Mouse (Mus musculus): ENCODE results near the gene Spock1.
"Not testable (repeated sequence)": the region's sequence is repeated elsewhere in the genome, so short reads cannot be mapped to it uniquely, and the experiment has no call there.

Spock1 gene

GRCm38 (mm10) chr13:57643036-57643435, 265.1 kb downstream of the Spock1 start:
- no peak for DNase-seq

GRCm38 (mm10) chr13:57641649-57642048, 266.5 kb downstream of the Spock1 start:
- DNase-seq, result no peak

- DNase-seq, result no peak
Observed at GRCm38 (mm10) chr13:57640968-57641367, 267.2 kb downstream of the Spock1 start.

GRCm38 (mm10) chr13:57638820-57639219, 269.3 kb downstream of the Spock1 start:
- no peak for DNase-seq

GRCm38 (mm10) chr13:57637606-57638132, 270.5 kb downstream of the Spock1 start:
- DNase-seq, result no peak

GRCm38 (mm10) chr13:57637080-57637572, 271.0 kb downstream of the Spock1 start:
- DNase-seq, result no peak

GRCm38 (mm10) chr13:57636196-57637015, 271.7 kb downstream of the Spock1 start:
- DNase-seq, result no peak

GRCm38 (mm10) chr13:57630532-57630931, 277.6 kb downstream of the Spock1 start:
- no peak for DNase-seq

- no peak for DNase-seq
Observed at GRCm38 (mm10) chr13:57628218-57628617, 279.9 kb downstream of the Spock1 start.

GRCm38 (mm10) chr13:57626434-57626833, 281.7 kb downstream of the Spock1 start:
- peak; percentile 1 for DNase-seq

GRCm38 (mm10) chr13:57623909-57624481, 284.1 kb downstream of the Spock1 start:
- DNase-seq, result no peak

- DNase-seq, result no peak
Observed at GRCm38 (mm10) chr13:57619079-57619768, 288.9 kb downstream of the Spock1 start.

GRCm38 (mm10) chr13:57611326-57612171, 296.6 kb downstream of the Spock1 start:
- DNase-seq, result no peak

- DNase-seq, result no peak
Observed at GRCm38 (mm10) chr13:57609946-57610345, 298.2 kb downstream of the Spock1 start.

GRCm38 (mm10) chr13:57604437-57604836, 303.7 kb downstream of the Spock1 start:
- DNase-seq, result no peak

- no peak for DNase-seq
Observed at GRCm38 (mm10) chr13:57603226-57603625, 304.9 kb downstream of the Spock1 start.

GRCm38 (mm10) chr13:57595761-57596051, 312.4 kb downstream of the Spock1 start:
- no peak for DNase-seq

- no peak for DNase-seq
Observed at GRCm38 (mm10) chr13:57595032-57595760, 312.9 kb downstream of the Spock1 start.

- not testable (repeated sequence) for DNase-seq
Observed at GRCm38 (mm10) chr13:57589338-57589914, 318.7 kb downstream of the Spock1 start.

GRCm38 (mm10) chr13:57588558-57589273, 319.4 kb downstream of the Spock1 start:
- DNase-seq, result no peak

GRCm38 (mm10) chr13:57585131-57585530, 323.0 kb downstream of the Spock1 start:
- no peak for DNase-seq
